Mouse (Mus musculus) bone marrow macrophage, adult 2 months (primary cell): Measurements from ENCODE around the gene Foxp4.

Experiments
- CTCF ChIP-seq: IDR thresholded peaks from 2 replicates; pipeline ENCODE4 v1.5.1; 2012; ENCODE audit warnings: low read depth, mild to moderate bottlenecking, low read length, moderate library complexity
- POLR2A ChIP-seq: IDR thresholded peaks from 2 replicates; pipeline ENCODE4 v1.6.1; 2012; ENCODE audit warnings: mild to moderate bottlenecking, low read depth, low read length, borderline replicate concordance

DNA sequence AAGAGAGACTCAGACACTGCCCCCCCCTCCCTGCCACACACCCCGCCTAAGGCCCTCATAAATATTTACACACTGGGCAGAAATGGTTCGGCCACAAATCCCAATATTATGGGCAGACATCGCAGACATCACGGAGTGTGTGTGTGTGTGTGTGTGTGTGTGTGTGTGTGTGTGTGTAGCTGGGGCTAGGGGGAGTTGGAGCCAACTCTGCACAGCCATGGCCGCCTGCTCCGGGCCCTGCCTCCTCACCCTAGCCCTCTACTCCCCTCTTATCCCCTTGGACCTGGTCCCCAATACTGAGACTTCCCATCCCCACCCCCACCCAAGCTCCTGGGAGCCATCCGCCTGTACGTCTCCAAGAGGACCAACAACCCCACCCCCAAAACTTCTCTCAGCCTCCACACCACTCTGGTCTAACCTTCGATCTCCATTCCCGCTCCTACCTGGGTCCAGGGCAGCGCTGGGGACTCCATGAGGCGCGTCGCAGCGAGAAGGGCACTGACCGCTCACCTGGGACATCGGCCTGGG, 91.9 kb downstream of the Foxp4 start:
- TF ChIP-seq POLR2A (no peak), CTCF (no peak)
